Mouse (Mus musculus) hindbrain, embryonic 12.5 days (tissue): ENCODE measurements at regions not wholly inside any gene's neighbourhood (a gene's known extent, or its start where the extent isn't known, plus 50 kb on each side); places are given as distances from the start of the nearest gene placed in this dataset.

ENCODE experiments used
- ATAC-seq: fragments of 200-750 bp; cut with Nextera tagmentation; 2 replicates; pipeline ENCODE4 v1.8.0; 2017; ENCODE audit warnings: moderate TSS enrichment; ENCODE audit not compliant: low FRiP score
- H3K27ac ChIP-seq: fragments of 300-500 bp; sonication (generic); 2 replicates; pipeline ENCODE4 v1.5.1; 2016; ENCODE audit warnings: mild to moderate bottlenecking
- H3K27me3 ChIP-seq: fragments of 300-500 bp; sonication (generic); 2 replicates; pipeline ENCODE4 v1.6.1; 2016; ENCODE audit warnings: mild to moderate bottlenecking
- H3K36me3 ChIP-seq: fragments of 300-500 bp; sonication (generic); 2 replicates; pipeline ENCODE4 v1.6.1; 2016; ENCODE audit warnings: mild to moderate bottlenecking
- H3K4me1 ChIP-seq: fragments of 300-500 bp; sonication (generic); 2 replicates; pipeline ENCODE4 v1.6.1; 2016
- H3K4me2 ChIP-seq: fragments of 300-500 bp; sonication (generic); replicated peaks from 2 replicates; pipeline ENCODE4 v1.6.1; 2016; ENCODE audit warnings: mild to moderate bottlenecking
- H3K4me3 ChIP-seq: fragments of 300-500 bp; sonication (generic); 2 replicates; pipeline ENCODE4 v1.5.1; 2016; ENCODE audit warnings: mild to moderate bottlenecking
- H3K9ac ChIP-seq: fragments of 300-500 bp; sonication (generic); 2 replicates; pipeline ENCODE4 v1.6.1; 2016; ENCODE audit warnings: mild to moderate bottlenecking, moderate library complexity
- H3K9me3 ChIP-seq: fragments of 300-500 bp; sonication (generic); replicated peaks from 2 replicates; pipeline ENCODE4 v1.6.1; 2016; ENCODE audit warnings: mild to moderate bottlenecking
- WGBS: fragments of 180-500 bp; shearing (Covaris S2); methylation state at CpG from one replicate; pipeline ENCODE4 v1.1.7; 2016; 5-methylcytosine and 5-hydroxymethylcytosine counted together

- H3K9me3 ChIP-seq, result no peaks in the 10 kb centered on the region
- no peak overlapping the region for H3K9ac ChIP-seq
- WGBS, result 75% methylated on average over 10 of the region's 10 CpGs
- H3K27ac ChIP-seq, result no peak overlapping the region
- H3K4me1 ChIP-seq, result peaks cover 4% of the 10 kb centered on the region; the same call in 1 of the 2 replicates
- no peak for ATAC-seq
- no peaks in the 10 kb centered on the region for H3K27me3 ChIP-seq
- H3K4me3 ChIP-seq, result no peak overlapping the region
- no peaks in the 10 kb centered on the region for H3K36me3 ChIP-seq
- no peak overlapping the region for H3K4me2 ChIP-seq
Observed at GRCm38 (mm10) chr8:87093716-87094115, 208.7 kb upstream of the N4bp1 start.

GRCm38 (mm10) chr8:87093081-87093480 lies 208.0 kb upstream of the N4bp1 start:
- H3K36me3 ChIP-seq, result no peaks in the 10 kb centered on the region
- H3K27ac ChIP-seq, result no peak overlapping the region
- H3K4me2 ChIP-seq, result no peak overlapping the region
- WGBS, result 68% methylated on average over 5 of the region's 5 CpGs
- H3K9me3 ChIP-seq, result no peaks in the 10 kb centered on the region
- no peak overlapping the region for H3K4me3 ChIP-seq
- no peak overlapping the region for H3K9ac ChIP-seq
- no peak for ATAC-seq
- H3K27me3 ChIP-seq, result no peaks in the 10 kb centered on the region
- peaks cover 4% of the 10 kb centered on the region; the same call in 1 of the 2 replicates for H3K4me1 ChIP-seq

GRCm38 (mm10) chr8:87087451-87088095 lies 202.5 kb upstream of the N4bp1 start:
- peak overlapping the region; percentile 46; the same call in 1 of the 2 replicates for H3K27ac ChIP-seq
- WGBS, result 36% methylated on average over 9 of the region's 9 CpGs

GRCm38 (mm10) chr8:87078260-87078659 lies 193.2 kb upstream of the N4bp1 start:
- no peaks in the 10 kb centered on the region for H3K4me1 ChIP-seq
- no peak overlapping the region for H3K27ac ChIP-seq
- H3K27me3 ChIP-seq, result no peaks in the 10 kb centered on the region
- ATAC-seq, result no peak
- H3K4me3 ChIP-seq, result no peak overlapping the region
- H3K9me3 ChIP-seq, result no peaks in the 10 kb centered on the region
- 78% methylated on average over 6 of the region's 6 CpGs for WGBS
- no peak overlapping the region for H3K9ac ChIP-seq
- no peak overlapping the region for H3K4me2 ChIP-seq
- no peaks in the 10 kb centered on the region for H3K36me3 ChIP-seq

More at GRCm38 (mm10) chr8:87087451-87088095, 202.5 kb upstream of the N4bp1 start:
- Histone ChIP-seq H3K36me3 (no peaks in the 10 kb centered on the region), H3K4me3 (no peak overlapping the region), H3K4me2 (no peak overlapping the region), H3K27me3 (no peaks in the 10 kb centered on the region), H3K4me1 (peaks cover 2% of the 10 kb centered on the region; the same call in 1 of the 2 replicates), H3K9me3 (no peaks in the 10 kb centered on the region), H3K9ac (no peak overlapping the region)
- ATAC-seq, result no peak

- no peak overlapping the region for H3K9ac ChIP-seq
- no peaks in the 10 kb centered on the region for H3K4me1 ChIP-seq
- H3K27me3 ChIP-seq, result no peaks in the 10 kb centered on the region
- H3K27ac ChIP-seq, result no peak overlapping the region
- WGBS, result 81% methylated on average over 4 of the region's 4 CpGs
- no peak overlapping the region for H3K4me3 ChIP-seq
- no peaks in the 10 kb centered on the region for H3K9me3 ChIP-seq
- no peak overlapping the region for H3K4me2 ChIP-seq
- no peak for ATAC-seq
- no peaks in the 10 kb centered on the region for H3K36me3 ChIP-seq
Observed at GRCm38 (mm10) chr8:87075921-87076320, 190.9 kb upstream of the N4bp1 start.

GRCm38 (mm10) chr8:87071224-87071623 lies 186.2 kb upstream of the N4bp1 start:
- H3K4me1 ChIP-seq, result no peaks in the 10 kb centered on the region
- no peaks in the 10 kb centered on the region for H3K27me3 ChIP-seq
- H3K36me3 ChIP-seq, result no peaks in the 10 kb centered on the region
- ATAC-seq, result no peak
- H3K4me3 ChIP-seq, result no peak overlapping the region
- no peak overlapping the region for H3K27ac ChIP-seq
- H3K9ac ChIP-seq, result no peak overlapping the region
- no peak overlapping the region for H3K4me2 ChIP-seq
- H3K9me3 ChIP-seq, result no peaks in the 10 kb centered on the region

GRCm38 (mm10) chr8:87067106-87067505 lies 182.0 kb upstream of the N4bp1 start:
- Histone ChIP-seq H3K4me3 (no peak overlapping the region), H3K36me3 (no peaks in the 10 kb centered on the region), H3K27me3 (no peaks in the 10 kb centered on the region), H3K27ac (no peak overlapping the region), H3K9ac (no peak overlapping the region), H3K4me2 (no peak overlapping the region), H3K9me3 (no peaks in the 10 kb centered on the region), H3K4me1 (peaks cover 6% of the 10 kb centered on the region; the same call in 1 of the 2 replicates)
- no peak for ATAC-seq

GRCm38 (mm10) chr8:87064768-87065167 lies 179.7 kb upstream of the N4bp1 start:
- Histone ChIP-seq H3K4me1 (peaks cover 6% of the 10 kb centered on the region; the same call in 1 of the 2 replicates), H3K9ac (peak overlapping the region; percentile 18; the same call in 1 of the 2 replicates), H3K4me2 (no peak overlapping the region), H3K27me3 (no peaks in the 10 kb centered on the region), H3K27ac (peak overlapping the region; percentile 72), H3K9me3 (no peaks in the 10 kb centered on the region), H3K4me3 (no peak overlapping the region), H3K36me3 (no peaks in the 10 kb centered on the region)
- WGBS, result 84% methylated on average over 9 of the region's 9 CpGs
- ATAC-seq, result 0 out of 2 replicates have a peak, but pooled peaks have one; percentile 8

- WGBS, result 52% methylated on average over 12 of the region's 12 CpGs
- peak; percentile 84 for ATAC-seq
- H3K9me3 ChIP-seq, result no peaks in the 10 kb centered on the region
- peaks cover 6% of the 10 kb centered on the region; the same call in 1 of the 2 replicates for H3K4me1 ChIP-seq
- no peak overlapping the region for H3K4me3 ChIP-seq
- no peak overlapping the region for H3K4me2 ChIP-seq
- H3K36me3 ChIP-seq, result no peaks in the 10 kb centered on the region
- H3K27me3 ChIP-seq, result no peaks in the 10 kb centered on the region
- peak overlapping the region; percentile 72 for H3K27ac ChIP-seq
- H3K9ac ChIP-seq, result peak overlapping the region; percentile 18; the same call in 1 of the 2 replicates
Observed at GRCm38 (mm10) chr8:87064250-87064747, 179.2 kb upstream of the N4bp1 start.

GRCm38 (mm10) chr8:87063588-87063987 lies 178.5 kb upstream of the N4bp1 start:
- no peak overlapping the region for H3K9ac ChIP-seq
- no peaks in the 10 kb centered on the region for H3K27me3 ChIP-seq
- H3K36me3 ChIP-seq, result no peaks in the 10 kb centered on the region
- H3K4me3 ChIP-seq, result no peak overlapping the region
- H3K4me1 ChIP-seq, result peaks cover 6% of the 10 kb centered on the region; the same call in 1 of the 2 replicates
- H3K4me2 ChIP-seq, result no peak overlapping the region
- no peak for ATAC-seq
- H3K9me3 ChIP-seq, result no peaks in the 10 kb centered on the region
- peak overlapping the region; percentile 53; the same call in 1 of the 2 replicates for H3K27ac ChIP-seq
- 84% methylated on average over 4 of the region's 4 CpGs for WGBS

- no peak overlapping the region for H3K9ac ChIP-seq
- H3K27me3 ChIP-seq, result no peaks in the 10 kb centered on the region
- no peaks in the 10 kb centered on the region for H3K36me3 ChIP-seq
- no peaks in the 10 kb centered on the region for H3K4me1 ChIP-seq
- no peak overlapping the region for H3K4me3 ChIP-seq
- H3K4me2 ChIP-seq, result no peak overlapping the region
- 73% methylated on average over 3 of the region's 3 CpGs for WGBS
- no peak overlapping the region for H3K27ac ChIP-seq
- H3K9me3 ChIP-seq, result 0 out of 2 replicates have a peak, but pooled peaks cover 6% of the 10 kb centered on the region
- no peak for ATAC-seq
Observed at GRCm38 (mm10) chr8:87049746-87050145, 164.7 kb upstream of the N4bp1 start.

- no peaks in the 10 kb centered on the region for H3K4me1 ChIP-seq
- no peaks in the 10 kb centered on the region for H3K36me3 ChIP-seq
- no peak overlapping the region for H3K27ac ChIP-seq
- no peak for ATAC-seq
- H3K4me3 ChIP-seq, result no peak overlapping the region
- H3K4me2 ChIP-seq, result no peak overlapping the region
- no peak overlapping the region for H3K9ac ChIP-seq
- 88% methylated on average over 4 of the region's 4 CpGs for WGBS
- H3K27me3 ChIP-seq, result no peaks in the 10 kb centered on the region
- H3K9me3 ChIP-seq, result 0 out of 2 replicates have a peak, but pooled peaks cover 6% of the 10 kb centered on the region
Observed at GRCm38 (mm10) chr8:87049196-87049595, 164.1 kb upstream of the N4bp1 start.

- 84% methylated on average over 4 of the region's 4 CpGs for WGBS
- Histone ChIP-seq H3K27ac (no peak overlapping the region), H3K9ac (no peak overlapping the region), H3K36me3 (no peaks in the 10 kb centered on the region), H3K4me1 (no peaks in the 10 kb centered on the region), H3K27me3 (no peaks in the 10 kb centered on the region), H3K9me3 (0 out of 2 replicates have a peak, but pooled peaks cover 6% of the 10 kb centered on the region), H3K4me3 (no peak overlapping the region), H3K4me2 (no peak overlapping the region)
- ATAC-seq, result no peak
Observed at GRCm38 (mm10) chr8:87046590-87046989, 161.5 kb upstream of the N4bp1 start.
